Mouse (Mus musculus) liver, postnatal 0 days (tissue): ENCODE results near the gene Ccr8.

ENCODE experiments used
- CTCF ChIP-seq: sonication (generic); IDR thresholded peaks from 2 replicates; pipeline ENCODE4 v1.5.1; 2016; ENCODE audit warnings: antibody characterized with exemption, low read depth
- EP300 ChIP-seq: IDR thresholded peaks from 2 replicates; pipeline ENCODE4 v1.6.1; 2016; ENCODE audit warnings: antibody characterized with exemption, low read depth, mild to moderate bottlenecking

GRCm38 (mm10) chr9:120126868-120127267 lies 35.0 kb downstream of the Ccr8 start:
- TF ChIP-seq CTCF: no peak
- no peak for TF ChIP-seq EP300
